Mouse (Mus musculus) effector memory CD4-positive, alpha-beta T cell, adult 5 months (primary cell): ENCODE data around the gene Cyp4f16. TPM values are rescaled to one million over a fixed set of nuclear protein-coding genes. Genes with fewer than 3 reads are reported as not detected.

Experiments
- polyA plus RNA-seq: library from polyadenylated mRNA; unstranded; fragments of 100-300 nt; shearing (Covaris generic); gene quantifications from one replicate; pipeline ENCODE4 v1.2.1, GENCODE M21; 2017

Gene Cyp4f16
- 12.8 TPM for polyA plus RNA-seq

GRCm38 (mm10) chr17:32536051-32536866 is at the start of gene Cyp4f16:
Gene Cyp4f16, plus strand, starts transcription at chr17:32536558.

GRCm38 (mm10) chr17:32505851-32506728 is 30.3 kb upstream of the Cyp4f16 start, which contains the start of gene Cyp4f17:
Gene Cyp4f17, plus strand, starts transcription at chr17:32506050.

Other genes with a start within 250 kb of the Cyp4f16 start
- gene Akap8, start 215.3 kb upstream of the Cyp4f16 start, polyA plus RNA-seq: 203 TPM
- gene Akap8l, start 186.0 kb upstream of the Cyp4f16 start, polyA plus RNA-seq: 177 TPM
- gene Wiz, start 147.1 kb upstream of the Cyp4f16 start, polyA plus RNA-seq: 19.3 TPM
- gene Rasal3, start 133.0 kb upstream of the Cyp4f16 start, polyA plus RNA-seq: 514 TPM
- gene Pglyrp2, start 112.4 kb upstream of the Cyp4f16 start, polyA plus RNA-seq: 38.2 TPM
- gene Cyp4f39, start 83.8 kb upstream of the Cyp4f16 start, polyA plus RNA-seq: not detected
- gene Cyp4f17, start 30.5 kb upstream of the Cyp4f16 start, polyA plus RNA-seq: 0.94 TPM
- not detected for gene Cyp4f37, start 84.8 kb downstream of the Cyp4f16 start, polyA plus RNA-seq
- gene Cyp4f40, start 122.3 kb downstream of the Cyp4f16 start, polyA plus RNA-seq: not detected
- not detected for gene Cyp4f15, start 149.1 kb downstream of the Cyp4f16 start, polyA plus RNA-seq